Mouse (Mus musculus): ENCODE results near the gene Zdhhc5. TPM values are rescaled to one million over a fixed set of nuclear protein-coding genes. Genes with fewer than 3 reads are reported as not detected.
"Not testable (repeated sequence)": the region's sequence is repeated elsewhere in the genome, so short reads cannot be mapped to it uniquely, and the experiment has no call there.

Zdhhc5 gene
- total RNA-seq, 2 experiments from 2014 or later = 72.0 to 78.9 TPM

DNA sequence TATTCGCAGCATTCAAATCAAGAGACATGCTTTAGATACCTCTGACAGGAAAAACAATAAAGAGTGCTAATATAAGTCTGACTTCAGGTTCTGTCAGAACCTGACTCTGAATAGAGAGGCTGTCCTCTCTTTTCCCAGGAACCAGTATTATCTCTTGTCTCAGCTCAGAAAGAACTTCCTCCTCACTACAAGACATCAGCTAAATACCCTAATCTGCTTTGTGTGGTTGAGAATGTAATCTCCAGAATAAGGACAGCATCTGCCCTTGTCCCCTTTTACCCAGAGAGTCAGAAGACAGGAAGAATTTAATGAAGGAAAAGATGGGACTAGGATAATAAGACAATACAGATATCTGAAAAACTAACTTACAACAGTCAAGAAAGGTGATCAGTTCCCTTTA lies 11.5 kb downstream of the Zdhhc5 start:
- no peak for DNase-seq (ENCODE audit: low spot score)

DNA sequence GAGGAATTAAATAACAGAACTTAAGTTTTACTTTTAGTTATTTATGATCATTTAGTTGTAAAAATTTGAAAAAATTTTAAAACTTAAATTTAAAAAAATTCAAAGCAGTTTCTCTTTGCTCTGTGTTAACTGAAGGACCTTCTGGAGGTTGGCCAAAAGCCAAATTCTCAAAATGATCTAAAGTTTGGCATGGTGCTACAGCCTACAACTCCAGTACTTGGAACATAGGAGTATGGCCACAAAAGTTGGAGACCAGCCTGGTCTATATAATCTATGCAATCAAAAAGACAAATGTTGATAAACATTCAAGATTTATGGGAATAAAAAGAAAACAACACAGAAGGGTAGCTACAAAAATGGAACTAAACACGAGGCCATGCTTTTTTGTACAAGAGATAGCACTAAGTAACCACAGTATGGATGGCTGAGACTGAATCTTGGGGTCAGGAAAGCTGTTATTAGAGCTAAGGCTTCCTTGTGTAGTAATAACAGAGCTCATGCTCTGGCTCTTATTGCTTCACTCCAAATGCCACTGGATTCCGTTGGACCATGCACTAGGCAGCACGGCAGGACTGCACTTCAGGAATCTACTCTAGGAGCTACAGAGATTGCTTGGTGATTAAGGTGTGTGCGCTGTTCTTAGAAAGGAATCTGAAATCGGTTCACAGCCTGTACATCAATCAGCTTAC lies 19.8 kb downstream of the Zdhhc5 start:
- no peak for DNase-seq (ENCODE audit: low spot score)

DNA sequence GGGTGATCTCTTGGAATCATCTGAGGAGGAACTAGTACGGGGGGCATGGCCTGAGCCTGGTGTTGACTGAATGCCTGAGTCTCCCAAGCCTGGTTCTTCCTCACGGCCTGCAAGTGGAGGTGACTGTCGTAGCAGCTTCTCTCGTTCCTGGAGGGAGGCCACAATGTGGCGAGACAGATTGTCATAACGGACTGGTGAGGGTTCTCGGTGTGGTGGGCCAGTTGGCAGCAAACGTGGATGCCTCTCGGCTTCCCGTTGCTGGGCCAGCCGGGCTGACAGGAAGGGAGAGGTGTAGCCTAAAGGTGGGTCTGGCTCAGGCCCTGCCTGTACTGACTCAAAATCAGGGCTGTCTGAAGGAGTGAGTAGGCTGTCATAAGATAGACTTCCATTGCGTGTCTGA lies 24.9 kb downstream of the Zdhhc5 start:
- DNase-seq (ENCODE audit: low spot score) = no peak

DNA sequence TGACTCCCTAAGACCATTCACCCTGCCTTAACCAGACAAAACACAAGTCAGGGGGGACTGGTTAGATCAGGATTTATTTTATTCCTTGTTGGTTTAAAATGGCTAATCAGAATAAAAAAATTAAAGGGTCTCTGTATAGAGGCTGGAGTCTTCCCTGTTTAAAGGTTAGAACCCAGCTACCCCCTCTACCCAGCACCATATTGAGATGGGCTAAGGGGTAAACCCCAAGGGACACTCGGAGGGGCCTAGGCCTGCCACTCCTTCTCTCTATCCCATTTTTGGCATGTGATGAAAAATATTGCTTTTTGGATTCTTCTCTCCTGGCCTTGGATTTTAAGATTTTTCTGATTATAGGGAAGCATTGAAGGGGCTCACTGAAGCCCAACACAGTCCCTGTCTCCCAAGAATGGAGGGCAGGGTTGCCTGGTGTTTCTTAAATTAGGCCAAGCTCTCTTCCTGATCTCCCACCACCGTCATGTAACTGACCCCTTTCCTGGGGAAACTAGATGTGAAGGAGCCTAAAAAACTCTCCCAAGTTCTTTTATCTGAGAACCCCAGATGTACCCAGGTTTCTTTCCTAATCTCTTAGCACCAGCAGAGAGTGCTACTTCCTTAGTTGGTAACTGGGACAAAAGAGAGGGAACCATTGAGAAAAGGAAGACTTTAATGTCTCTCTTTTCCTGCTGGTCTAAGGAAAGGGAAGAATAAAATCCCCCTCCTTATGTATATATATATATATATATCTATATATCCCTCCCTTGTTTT lies 26.7 kb downstream of the Zdhhc5 start:
- no peak for DNase-seq (ENCODE audit: low spot score)

DNA sequence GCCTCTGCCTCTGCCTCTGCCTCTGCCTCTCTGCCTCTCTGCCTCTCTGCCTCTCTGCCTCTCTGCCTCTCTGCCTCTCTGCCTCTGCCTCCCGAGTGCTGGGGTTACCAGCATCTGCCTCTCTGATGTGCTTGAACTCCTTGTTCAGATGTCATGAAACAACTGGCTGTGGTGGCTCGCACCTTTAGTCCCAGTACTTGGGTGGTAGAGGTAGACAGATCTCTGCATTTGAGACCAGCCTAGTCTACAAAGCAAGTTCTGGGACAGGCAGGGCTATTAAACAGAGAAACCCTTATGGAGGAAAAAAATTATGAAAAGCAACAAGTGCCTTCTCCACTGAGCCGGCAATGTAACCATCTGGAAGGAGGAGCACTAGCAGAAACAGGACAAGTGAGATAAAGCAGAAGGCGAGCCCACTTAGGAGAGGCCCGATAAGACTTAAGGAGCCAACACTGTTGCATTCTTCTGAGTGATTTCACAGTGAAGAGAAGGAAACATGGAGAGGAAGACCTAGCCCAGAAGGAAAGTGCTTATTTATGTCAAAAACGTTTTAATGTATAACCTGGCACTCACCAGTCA lies 32.3 kb downstream of the Zdhhc5 start:
- DNase-seq (ENCODE audit: low spot score) = no peak

DNA sequence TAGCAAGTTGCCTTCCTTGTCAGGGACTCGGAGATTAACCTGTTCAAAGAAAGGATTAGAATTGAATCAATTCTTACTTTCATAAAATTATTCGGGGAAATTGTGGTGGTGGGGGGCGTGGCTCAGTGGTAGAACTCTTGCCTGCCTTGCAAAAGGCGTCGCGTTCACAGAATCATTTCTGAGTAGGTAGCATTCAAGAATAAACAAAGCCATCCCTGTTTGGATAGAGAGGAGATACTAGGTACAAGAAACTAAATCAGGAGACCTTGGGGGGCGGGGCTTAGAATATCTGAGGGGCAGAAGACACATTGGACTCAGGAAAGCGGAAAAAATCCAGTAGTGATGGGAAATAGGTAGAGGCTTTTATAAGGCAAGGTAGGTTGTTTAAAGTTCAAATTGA lies 36.0 kb downstream of the Zdhhc5 start, which contains the start of gene Tmx2:
Gene Tmx2, minus strand, starts transcription at position 125 of the 400 bp plus-strand sequence.
- DNase-seq (ENCODE audit: low spot score) = no peak

DNA sequence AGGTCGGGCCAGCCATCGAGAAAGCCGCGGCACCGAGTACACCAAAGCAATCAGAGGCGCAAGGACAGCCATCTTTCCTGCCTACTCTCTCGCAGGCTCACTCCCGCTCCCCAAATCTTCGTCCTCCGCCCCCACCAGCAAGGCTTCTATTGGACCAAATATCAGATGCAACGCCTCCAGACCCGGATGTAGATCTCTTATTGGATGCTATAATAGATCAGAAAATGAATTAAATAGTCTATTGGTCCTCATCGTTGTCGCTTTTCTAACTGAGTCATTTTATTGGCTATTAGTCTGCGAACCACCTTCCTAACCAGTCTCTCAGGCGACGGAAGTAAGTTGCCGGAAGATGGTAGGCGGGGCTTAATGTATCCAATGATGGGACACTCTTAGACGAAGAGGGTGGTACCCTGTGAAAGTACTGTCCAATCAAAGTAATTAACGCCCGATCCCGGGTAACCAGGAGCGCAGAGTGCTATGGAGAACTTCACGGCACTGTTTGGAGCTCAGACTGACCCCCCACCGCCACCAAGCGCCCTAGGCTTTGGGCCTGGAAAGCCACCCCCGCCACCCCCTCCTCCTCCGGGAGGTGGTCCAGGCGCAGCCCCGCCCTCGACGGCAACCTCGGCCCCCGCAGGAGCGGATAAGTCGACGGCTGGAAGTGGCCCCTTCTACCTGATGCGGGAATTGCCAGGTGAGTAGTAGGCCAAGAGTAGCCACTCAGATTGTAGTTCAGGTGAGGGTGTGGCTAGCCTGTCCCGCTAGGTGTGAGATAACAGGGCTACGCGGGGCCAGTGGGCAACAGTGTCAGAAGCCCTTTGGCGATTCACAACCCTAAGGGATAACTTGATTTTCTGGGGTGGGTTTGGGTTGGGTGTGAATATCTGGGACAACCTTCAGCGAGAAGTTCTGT lies 36.8 kb downstream of the Zdhhc5 start, which contains the start of the genes Gm28635 and Med19:
Gene Gm28635, minus strand, starts transcription at position 74 of the 913 bp plus-strand sequence.
Gene Med19, plus strand, starts transcription at position 435 of the 913 bp plus-strand sequence.
- DNase-seq (ENCODE audit: low spot score) = peak; percentile 97

DNA sequence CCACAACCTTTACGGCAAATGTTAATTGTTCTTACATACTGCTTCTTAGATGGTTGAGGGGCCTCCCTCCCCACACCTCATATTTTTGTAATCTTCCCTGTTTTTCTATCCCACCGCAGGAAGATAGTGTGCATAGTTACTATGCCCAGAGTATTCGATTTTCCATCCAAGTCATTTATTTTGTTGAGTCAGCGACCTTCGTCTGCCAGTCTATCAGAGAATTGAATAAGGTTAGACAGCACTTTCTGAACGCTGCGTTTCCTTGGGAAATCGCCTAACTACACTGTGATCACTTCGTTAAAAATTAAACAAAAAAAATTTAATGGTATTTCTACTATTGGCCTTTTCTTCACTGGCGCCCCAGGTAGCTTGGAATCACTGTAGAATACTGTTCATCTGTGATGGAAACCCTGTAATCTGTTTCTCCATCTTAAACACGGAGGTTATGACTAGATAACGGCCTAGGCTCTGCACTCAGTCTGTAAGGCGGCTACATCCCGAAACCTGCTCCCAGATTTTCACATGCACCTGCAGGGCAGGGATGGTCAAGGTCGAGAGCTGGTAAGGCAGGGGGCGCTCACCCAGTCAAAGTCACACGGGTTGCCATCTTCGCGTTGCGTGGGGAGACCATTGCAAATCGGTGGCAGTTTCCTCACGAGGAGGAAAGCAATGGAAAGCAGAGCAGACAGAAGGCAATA lies 37.6 kb downstream of the Zdhhc5 start:
- DNase-seq (ENCODE audit: low spot score) = no peak

DNA sequence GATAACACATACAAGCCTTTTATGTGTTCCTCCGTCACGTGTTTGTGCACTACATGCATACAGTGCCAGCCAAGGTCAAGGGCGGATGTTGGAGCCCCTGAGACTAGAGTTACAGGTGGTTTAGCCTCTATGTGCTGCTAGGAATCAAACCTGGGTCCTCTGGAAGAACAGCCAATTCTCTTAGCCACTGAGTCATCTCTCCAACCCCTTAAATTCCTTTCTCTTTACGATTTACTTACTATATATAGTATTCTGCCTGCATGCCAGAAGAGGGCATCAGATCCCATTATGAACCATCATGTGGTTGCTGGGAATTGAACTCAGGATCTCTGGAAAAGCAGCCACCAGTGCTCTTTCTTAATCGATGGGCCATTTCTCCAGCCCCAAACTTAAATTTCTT lies 43.4 kb downstream of the Zdhhc5 start:
- DNase-seq (ENCODE audit: low spot score) = not testable (repeated sequence)

DNA sequence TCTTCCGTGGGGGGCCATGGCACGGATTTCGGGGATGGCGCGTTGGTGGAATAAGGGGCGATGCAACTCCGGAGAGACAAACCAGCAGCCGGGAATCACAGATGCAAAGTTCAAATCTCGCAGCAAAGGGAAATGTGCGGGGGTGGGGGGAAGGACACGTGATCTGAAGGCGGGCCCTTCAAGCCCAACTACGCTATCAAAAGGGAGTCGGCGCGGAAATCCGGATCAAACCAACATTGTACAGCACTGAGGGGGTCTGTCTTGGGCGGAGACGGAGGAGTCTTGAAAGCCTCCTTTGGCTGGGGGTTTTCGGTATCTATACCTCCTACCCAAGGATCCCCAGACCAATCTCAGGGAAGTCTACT lies 44.4 kb downstream of the Zdhhc5 start, which contains the start of gene Selenoh:
Gene Selenoh, minus strand, starts transcription at position 202 of the 365 bp plus-strand sequence.
- DNase-seq (ENCODE audit: low spot score) = peak; percentile 62

DNA sequence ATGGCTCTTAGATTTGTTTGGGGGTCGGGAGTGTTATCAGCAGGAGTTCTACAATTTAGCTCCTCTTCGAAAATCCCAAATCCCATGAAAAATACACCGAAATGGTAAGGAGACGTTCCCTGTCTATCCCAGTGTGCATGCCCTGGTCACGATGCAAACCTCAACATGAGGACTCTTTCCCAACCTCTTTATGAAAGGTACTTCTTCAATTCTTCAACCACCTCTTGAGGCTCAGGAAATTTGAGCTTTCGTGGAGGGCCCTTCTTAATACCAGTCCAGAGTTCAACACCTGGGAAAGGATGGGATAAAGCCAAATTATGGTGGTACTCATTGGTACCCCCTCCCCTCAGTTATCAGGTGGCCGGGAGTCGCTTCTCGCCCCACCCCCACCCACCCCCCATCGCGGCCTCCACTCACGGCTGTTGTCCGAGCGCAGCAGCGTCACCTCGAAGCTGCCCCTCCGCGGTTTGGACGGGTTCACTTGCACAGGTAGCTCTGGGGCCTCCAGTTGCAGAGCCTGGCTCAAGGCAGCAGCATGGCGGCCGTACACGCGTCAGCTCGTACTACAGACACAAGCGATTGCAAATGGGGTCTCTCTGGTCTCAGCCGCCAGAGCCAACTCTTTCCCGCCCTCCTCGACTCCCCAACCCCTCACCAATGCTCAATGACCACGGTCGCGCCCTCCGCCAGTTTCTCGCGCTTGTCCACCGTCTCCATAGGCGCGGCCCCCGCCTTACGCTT lies 45.0 kb downstream of the Zdhhc5 start:
- DNase-seq (ENCODE audit: low spot score) = no peak

DNA sequence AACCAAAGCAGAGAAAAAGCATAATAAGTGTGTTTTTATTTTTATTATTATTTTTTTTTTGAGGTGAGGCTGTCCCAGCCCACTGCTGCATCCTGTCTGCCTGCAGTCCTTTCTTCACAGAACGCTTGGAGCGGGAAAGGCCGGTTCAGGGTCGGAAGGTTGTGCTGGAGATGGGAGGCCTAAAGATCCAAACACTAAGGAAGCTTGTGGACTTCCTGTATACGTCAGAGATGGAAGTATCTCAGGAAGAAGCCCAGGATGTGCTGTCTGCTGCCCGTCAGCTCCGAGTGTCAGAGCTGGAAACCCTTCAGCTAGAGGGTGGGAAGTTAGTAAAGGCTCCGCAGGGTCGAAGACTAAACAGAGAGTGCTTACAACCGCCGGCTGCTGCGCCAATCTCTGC lies 48.9 kb downstream of the Zdhhc5 start:
- no peak for DNase-seq (ENCODE audit: low spot score)

DNA sequence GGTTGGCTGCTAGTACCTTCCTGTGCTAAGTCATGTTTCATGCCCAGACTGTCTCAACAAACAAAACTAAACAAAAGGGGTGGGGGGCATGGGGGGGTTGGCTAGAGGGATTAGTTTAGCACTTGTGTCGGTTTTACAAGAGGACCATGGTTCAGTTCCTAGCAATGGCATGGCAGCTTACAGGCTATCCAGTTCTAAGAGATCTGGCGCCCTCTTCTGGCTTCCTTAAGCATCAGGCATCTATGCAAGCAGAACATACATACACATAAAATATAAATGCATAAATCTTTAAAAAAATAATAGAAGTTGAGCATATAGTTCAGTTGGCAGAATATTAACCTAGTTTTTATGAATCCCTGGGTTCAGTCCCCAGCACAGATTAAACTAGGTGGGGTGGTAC lies 52.1 kb downstream of the Zdhhc5 start:
- peak; percentile 48 for DNase-seq (ENCODE audit: low spot score)

DNA sequence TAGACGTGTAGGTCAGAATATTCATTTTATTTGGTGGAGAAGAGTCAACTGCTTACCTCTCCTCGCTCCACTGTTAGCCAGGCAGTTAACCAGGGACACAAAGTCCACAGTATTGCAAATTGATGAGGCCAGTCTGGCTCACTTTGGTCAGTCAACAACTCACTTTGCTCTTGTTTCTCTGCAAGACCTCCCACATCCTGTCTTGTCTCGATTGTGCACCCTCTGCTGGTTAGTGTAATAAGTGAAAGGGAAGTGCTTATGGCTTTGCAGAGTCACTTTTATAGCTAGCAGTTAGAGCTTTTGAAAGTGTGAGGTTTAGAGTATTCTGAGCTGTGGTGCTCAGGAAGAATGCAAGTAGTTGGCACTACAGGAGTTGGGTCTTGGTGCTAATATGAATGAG lies 54.7 kb downstream of the Zdhhc5 start:
- peak; percentile 53 for DNase-seq (ENCODE audit: low spot score)

DNA sequence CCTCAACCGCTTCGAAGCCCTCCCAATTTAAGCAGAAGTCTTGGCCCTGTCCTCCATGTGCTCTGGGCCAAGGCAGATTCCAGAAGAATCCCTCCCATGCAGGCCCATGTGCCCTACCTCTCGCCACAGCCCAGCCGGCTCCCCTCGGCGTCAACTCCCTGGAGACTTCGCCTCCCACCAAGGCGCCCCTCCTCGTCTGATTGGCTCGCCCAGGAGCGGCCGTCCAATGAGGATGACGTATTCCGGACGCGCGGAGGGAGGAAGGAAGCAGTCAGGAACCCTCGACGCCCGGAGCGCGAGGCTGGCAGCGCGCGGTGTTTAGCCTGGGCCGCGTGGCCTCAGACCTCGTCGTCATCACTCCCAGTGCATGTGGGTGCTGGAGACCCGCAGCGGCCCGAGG lies 56.2 kb downstream of the Zdhhc5 start, which contains the start of gene Btbd18:
Gene Btbd18, plus strand, starts transcription at position 274 of the 400 bp plus-strand sequence.
- DNase-seq (ENCODE audit: low spot score) = no peak

DNA sequence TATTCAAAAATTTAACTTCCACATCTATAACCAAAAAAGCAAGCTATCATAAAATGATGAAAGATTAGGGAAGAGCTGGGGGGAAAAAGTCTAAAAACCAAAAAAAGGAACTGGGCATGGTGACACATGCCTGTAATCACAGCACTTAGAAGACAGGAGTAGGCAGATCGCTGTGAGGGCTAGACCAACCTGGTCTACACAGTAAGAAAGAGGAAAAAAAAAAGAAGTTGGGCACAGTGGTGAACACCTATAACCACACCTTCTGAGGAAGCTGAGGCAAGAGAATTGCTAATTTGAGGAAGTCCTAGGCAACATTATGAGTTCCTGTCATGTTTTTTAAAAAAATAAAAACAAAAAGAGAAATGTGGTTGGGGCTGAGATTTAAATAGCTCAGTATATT lies 59.1 kb downstream of the Zdhhc5 start:
- DNase-seq (ENCODE audit: low spot score) = no peak

DNA sequence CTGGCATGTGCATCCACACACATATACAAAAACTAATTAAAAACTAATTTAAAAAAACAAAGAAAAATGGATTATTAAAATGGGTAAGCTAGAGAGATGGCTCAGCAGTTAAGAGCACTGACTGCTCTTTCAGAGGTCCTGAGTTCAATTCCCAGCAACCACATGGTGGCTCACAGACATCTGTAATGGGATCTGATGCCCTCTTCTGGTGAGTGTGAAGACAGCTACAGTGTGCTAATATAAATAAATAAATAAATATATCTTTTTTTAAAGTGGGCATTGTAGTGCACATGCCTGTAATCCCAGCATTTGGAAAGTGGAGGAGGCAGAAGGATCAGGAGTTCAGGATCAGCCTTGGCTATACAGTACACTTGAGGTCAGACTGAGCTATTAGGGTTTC lies 61.6 kb downstream of the Zdhhc5 start:
- DNase-seq (ENCODE audit: low spot score) = no peak

DNA sequence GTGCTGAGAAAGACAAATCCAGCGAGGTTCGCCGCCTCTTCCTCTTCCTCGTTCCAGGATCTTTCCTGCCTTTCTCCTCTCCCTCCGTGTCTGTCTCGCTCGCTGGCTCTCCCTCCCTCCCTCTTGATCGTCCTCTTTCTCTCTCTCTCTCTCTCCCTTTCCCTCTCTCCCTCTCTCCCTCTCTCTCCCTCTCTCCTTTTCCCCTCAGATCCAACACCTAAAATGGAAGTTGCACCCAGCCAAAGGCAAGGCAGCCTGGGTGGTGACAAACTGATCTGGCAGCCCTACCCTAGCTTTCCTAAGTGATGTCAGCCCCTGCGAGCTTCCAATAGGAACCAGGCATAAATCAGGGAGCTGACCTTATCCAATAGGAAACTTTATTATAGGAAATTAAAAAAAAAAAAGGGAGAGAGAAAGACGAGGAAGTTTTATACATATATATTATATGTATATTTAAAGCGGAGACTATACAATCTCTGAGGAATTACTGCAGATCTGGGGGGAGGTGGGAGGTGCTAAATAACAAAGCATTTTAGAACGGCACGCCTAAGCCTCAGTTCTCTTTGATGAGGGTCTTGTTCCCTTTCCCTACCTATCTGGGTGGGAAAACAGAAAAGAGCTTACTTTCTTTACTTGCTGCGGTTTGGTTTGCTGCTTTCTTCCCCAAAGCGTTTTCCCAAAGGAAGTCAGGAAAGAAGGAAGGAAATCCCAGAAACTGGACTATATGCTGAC lies 64.3 kb downstream of the Zdhhc5 start, which contains the start of gene Ctnnd1:
Gene Ctnnd1, minus strand, starts transcription at position 302 of the 732 bp plus-strand sequence.
- DNase-seq (ENCODE audit: low spot score) = peak; percentile 91

DNA sequence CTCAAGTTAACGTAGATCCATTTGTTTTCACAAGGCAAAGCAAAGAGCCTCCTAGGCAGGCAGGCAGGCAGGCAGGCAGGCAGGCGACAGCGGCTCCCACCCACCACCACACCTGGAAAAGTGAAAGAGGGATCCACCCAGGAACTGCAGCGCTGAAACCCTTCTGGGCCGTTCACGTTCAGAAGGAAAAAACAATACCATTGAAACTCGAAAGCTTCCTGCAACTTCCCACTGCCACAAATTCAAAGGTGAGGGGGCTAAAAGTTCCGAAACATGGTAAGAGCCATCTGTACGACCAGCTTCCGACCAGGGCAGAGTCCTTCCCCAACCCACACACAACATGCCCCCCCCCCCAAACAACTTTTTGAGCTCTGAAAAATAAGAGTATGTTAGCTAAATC lies 65.3 kb downstream of the Zdhhc5 start:
- DNase-seq (ENCODE audit: low spot score) = no peak

Measured in gastrocnemius, adult 18-20 months (tissue).